Mouse (Mus musculus) liver, adult 2 months (tissue): ENCODE measurements around the gene Habp2. TPM values are rescaled to one million over a fixed set of nuclear protein-coding genes. Genes with fewer than 3 reads are reported as not detected.

Experiments used
- DNase-seq: peaks from one replicate; pipeline ENCODE4 v3.0.0-alpha.2; 2011; ENCODE audit warnings: low read depth, low spot score; ENCODE audit errors: extremely low read depth
- H3K27ac ChIP-seq: fragments of 200-500 bp; replicated peaks from 2 replicates; pipeline ENCODE4 v1.5.1; 2012; ENCODE audit warnings: low read depth, mild to moderate bottlenecking, control low read depth, inconsistent platforms, low read length; ENCODE audit not compliant: insufficient read depth
- H3K27me3 ChIP-seq: fragments of 200-500 bp; 2 replicates; pipeline ENCODE4 v1.6.1; 2012; ENCODE audit warnings: mild to moderate bottlenecking, moderate library complexity, low read length, inconsistent platforms; ENCODE audit not compliant: control insufficient read depth, insufficient read depth
- H3K36me3 ChIP-seq: fragments of 200-500 bp; 2 replicates; pipeline ENCODE4 v1.6.1; 2012; ENCODE audit warnings: low read length, inconsistent platforms; ENCODE audit not compliant: control insufficient read depth, insufficient read depth
- H3K4me1 ChIP-seq: fragments of 200-500 bp; 2 replicates; pipeline ENCODE4 v1.6.1; 2011; ENCODE audit warnings: low read length; ENCODE audit not compliant: control insufficient read depth, insufficient read depth
- H3K4me3 ChIP-seq: fragments of 200-500 bp; 2 replicates; pipeline ENCODE4 v1.5.1; 2011; ENCODE audit warnings: low read depth, mild to moderate bottlenecking, control low read depth, low read length, moderate library complexity; ENCODE audit not compliant: insufficient read depth
- H3K79me2 ChIP-seq: fragments of 200-500 bp; 2 replicates; pipeline ENCODE4 v1.6.1; 2012; ENCODE audit warnings: inconsistent platforms, mild to moderate bottlenecking, low read length, moderate library complexity; ENCODE audit not compliant: control insufficient read depth, insufficient read depth
- H3K9ac ChIP-seq: fragments of 200-500 bp; 2 replicates; pipeline ENCODE4 v1.6.1; 2012; ENCODE audit warnings: low read depth, mild to moderate bottlenecking, control low read depth, inconsistent platforms, low read length
- CTCF ChIP-seq: fragments of 200-500 bp; IDR thresholded peaks from 2 replicates; pipeline ENCODE4 v1.5.1; 2011; ENCODE audit warnings: low read depth, low read length, control low read depth
- POLR2A ChIP-seq: fragments of 200-500 bp; IDR thresholded peaks from 2 replicates; pipeline ENCODE4 v1.6.1; 2011; ENCODE audit warnings: low read length, control low read depth; ENCODE audit not compliant: insufficient read depth; ENCODE audit errors: extremely low read depth
- WGBS: fragments of 180-500 bp; shearing (Covaris S2); methylation state at CpG from one replicate; pipeline ENCODE4 v1.1.7; 2018; 5-methylcytosine and 5-hydroxymethylcytosine counted together
- polyA plus RNA-seq: library from polyadenylated mRNA; depleted of rRNA; stranded (reverse); fragments of >200 nt; gene quantifications from 2 replicates; pipeline ENCODE4 v1.2.3, GENCODE M21; 2012
- total RNA-seq: library from RNA; depleted of rRNA; stranded (reverse); fragments of >200 nt; gene quantifications from 2 replicates; pipeline ENCODE4 v1.2.3, GENCODE M21; 2014

Habp2 gene
- total and polyA plus RNA-seq, 2 experiments: 172 to 354 TPM

- H3K4me1 ChIP-seq: no peaks in the 10 kb centered on the region
- WGBS: 41% methylated on average over 3 of the region's 3 CpGs
- H3K27me3 ChIP-seq: no peaks in the 10 kb centered on the region
- H3K9ac ChIP-seq: no peak overlapping the region
- TF ChIP-seq CTCF (peak; percentile 49), POLR2A (no peak)
- no peaks in the 10 kb centered on the region for H3K36me3 ChIP-seq
- DNase-seq: peak; percentile 42
- H3K27ac ChIP-seq: no peak overlapping the region
- no peak overlapping the region for H3K4me3 ChIP-seq
- no peaks in the 10 kb centered on the region for H3K79me2 ChIP-seq
These were observed 31.4 kb upstream of the Habp2 start for GRCm38 (mm10) chr19:56255506-56255905.

GRCm38 (mm10) chr19:56256235-56256634 is 30.7 kb upstream of the Habp2 start:
- DNase-seq: no peak
- no peaks in the 10 kb centered on the region for H3K27me3 ChIP-seq
- WGBS: 22% methylated on average over 1 of the region's 1 CpGs

DNA sequence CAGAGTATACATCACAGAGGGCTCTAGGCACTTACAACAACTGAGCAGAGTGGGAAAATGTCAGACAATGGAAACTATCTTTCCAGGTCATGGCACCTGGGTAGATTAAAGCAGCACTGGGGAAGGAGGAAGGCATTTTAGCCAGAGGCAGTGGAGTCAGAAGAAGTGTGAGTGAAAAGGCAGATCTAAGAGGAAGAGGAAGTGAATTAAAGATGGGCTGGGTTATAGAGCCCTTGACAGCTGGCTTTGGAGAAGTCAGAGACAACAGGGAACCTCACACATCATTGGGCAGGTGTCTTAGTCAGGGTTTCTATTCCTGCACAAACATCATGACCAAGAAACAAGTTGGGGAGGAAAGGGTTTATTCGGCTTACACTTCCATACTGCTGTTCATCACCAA is 30.2 kb upstream of the Habp2 start:
- H3K27ac ChIP-seq: no peak overlapping the region
- no peaks in the 10 kb centered on the region for H3K36me3 ChIP-seq
- WGBS: 86% methylated on average over 1 of the region's 1 CpGs
- no peaks in the 10 kb centered on the region for H3K4me1 ChIP-seq
- no peak for DNase-seq
- no peak overlapping the region for H3K9ac ChIP-seq
- H3K79me2 ChIP-seq: no peaks in the 10 kb centered on the region
- no peak for TF ChIP-seq POLR2A
- no peak for TF ChIP-seq CTCF
- H3K4me3 ChIP-seq: no peak overlapping the region
- H3K27me3 ChIP-seq: no peaks in the 10 kb centered on the region

More at GRCm38 (mm10) chr19:56256235-56256634, 30.7 kb upstream of the Habp2 start:
- Histone ChIP-seq H3K79me2 (no peaks in the 10 kb centered on the region), H3K4me3 (no peak overlapping the region), H3K27ac (no peak overlapping the region), H3K9ac (no peak overlapping the region), H3K4me1 (no peaks in the 10 kb centered on the region), H3K36me3 (no peaks in the 10 kb centered on the region)
- TF ChIP-seq CTCF (no peak), POLR2A (no peak)

- H3K79me2 ChIP-seq: no peaks in the 10 kb centered on the region
- H3K4me3 ChIP-seq: no peak overlapping the region
- TF ChIP-seq CTCF (no peak), POLR2A (no peak)
- no peaks in the 10 kb centered on the region for H3K4me1 ChIP-seq
- 84% methylated on average over 14 of the region's 14 CpGs for WGBS
- no peaks in the 10 kb centered on the region for H3K27me3 ChIP-seq
- no peaks in the 10 kb centered on the region for H3K36me3 ChIP-seq
- H3K9ac ChIP-seq: no peak overlapping the region
- H3K27ac ChIP-seq: no peak overlapping the region
- DNase-seq: no peak
These were observed 23.2 kb upstream of the Habp2 start for GRCm38 (mm10) chr19:56263696-56264095.

- H3K27me3 ChIP-seq: no peaks in the 10 kb centered on the region
- no peak overlapping the region for H3K9ac ChIP-seq
- no peaks in the 10 kb centered on the region for H3K79me2 ChIP-seq
- no peaks in the 10 kb centered on the region for H3K36me3 ChIP-seq
- H3K4me1 ChIP-seq: no peaks in the 10 kb centered on the region
- TF ChIP-seq CTCF (no peak), POLR2A (no peak)
- no peak for DNase-seq
- 62% methylated on average over 4 of the region's 4 CpGs for WGBS
- H3K27ac ChIP-seq: no peak overlapping the region
- no peak overlapping the region for H3K4me3 ChIP-seq
These were observed 22.8 kb upstream of the Habp2 start for GRCm38 (mm10) chr19:56264175-56264574.

DNA sequence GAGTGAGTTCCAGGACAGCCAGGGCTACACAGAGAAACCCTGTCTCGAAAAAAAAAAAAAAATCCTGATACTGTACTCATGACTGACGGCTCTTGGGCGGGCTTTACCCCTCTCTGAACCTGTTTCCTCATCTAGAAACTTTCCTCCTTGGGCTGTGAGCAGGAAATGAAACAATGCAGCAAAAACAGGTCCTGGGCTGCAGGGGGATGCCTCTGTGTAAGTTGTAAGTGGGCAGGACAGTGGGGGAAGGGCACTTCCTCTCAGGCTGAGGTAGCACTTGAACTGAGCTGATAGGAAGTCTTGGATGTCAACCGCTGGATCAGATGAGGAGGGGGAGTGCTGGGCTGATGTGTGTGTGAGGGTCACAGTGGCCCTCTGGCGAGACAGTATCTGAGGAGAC is 21.8 kb upstream of the Habp2 start:
- no peak for DNase-seq
- 86% methylated on average over 5 of the region's 5 CpGs for WGBS

More for the DNA sequence above, 21.8 kb upstream of the Habp2 start:
- Histone ChIP-seq H3K27ac (no peak overlapping the region), H3K4me3 (no peak overlapping the region), H3K79me2 (no peaks in the 10 kb centered on the region), H3K9ac (no peak overlapping the region), H3K27me3 (no peaks in the 10 kb centered on the region), H3K36me3 (no peaks in the 10 kb centered on the region), H3K4me1 (no peaks in the 10 kb centered on the region)
- TF ChIP-seq CTCF (no peak), POLR2A (no peak)
